Mouse (Mus musculus): ENCODE measurements at regions not wholly inside any gene's neighbourhood (a gene's known extent, or its start where the extent isn't known, plus 50 kb on each side); places are given as distances from the start of the nearest gene placed in this dataset.

DNA sequence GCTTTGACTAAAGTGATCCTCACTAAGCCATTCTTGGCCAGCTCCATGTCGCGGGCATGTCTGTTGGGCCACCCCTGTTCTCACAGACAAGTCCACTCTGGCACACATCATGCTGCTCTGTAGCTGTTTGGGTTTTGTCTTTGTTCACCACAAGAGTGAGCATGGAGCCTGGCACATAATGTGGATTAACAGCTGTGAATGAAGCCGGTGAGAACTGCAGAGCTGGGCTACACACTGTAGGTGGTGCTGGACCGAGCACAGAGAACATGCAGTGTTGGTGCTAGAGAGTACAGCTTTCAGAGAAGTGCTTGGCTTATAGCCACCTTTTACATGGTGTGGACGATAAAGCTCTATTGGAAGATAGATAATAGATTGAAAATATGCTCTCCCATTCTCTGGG is 74.2 kb upstream of the Tmem260 start:
- TF ChIP-seq EP300 (IDR thresholded peaks at IDR 0.05; ENCODE audit: insufficient read depth, low read depth, low read length) (no peak), CTCF (IDR thresholded peaks at IDR 0.05) (peak; percentile 34)
